13 mouse cellular contexts compared by ENCODE assay signal in genomic region chr7:111785478-111785877, GRCm38 (mm10). TPM values are rescaled to one million over a fixed set of nuclear protein-coding genes. Genes with fewer than 3 reads are reported as not detected.
A peak's percentile ranks its signal among the peaks of the same experiment; 100 is the strongest.
DNase-seq lines count a peak whose midpoint lies in the region; ATAC-seq and TF ChIP-seq lines count a peak whose summit lies in the region.
"Had no signal": no experiment of that assay in that cellular context is flagged by ENCODE, and none has a peak within 500 bp of the region (broad histone marks: within the 10 kb centered on the region; RNA-seq: fewer than 3 reads in every experiment).

No protein-coding gene starts in this region.

- 84% methylated on average over 8 of the region's 8 CpGs for WGBS in forebrain, embryonic 13.5 days
- 91% methylated on average over 8 of the region's 8 CpGs for WGBS in forebrain, embryonic 11.5 days

- DNase-seq in forebrain, embryonic 11.5 days (ENCODE audit: low spot score): no peak
- peak; percentile 73 for DNase-seq in brain, embryonic 14.5 days (ENCODE audit: low read depth)
- DNase-seq in layer of hippocampus, adult 8-10 months (ENCODE audit: low spot score in 2 of 2): peak; percentile 87 to 90
- DNase-seq in left cerebral cortex, postnatal 25 days (ENCODE audit: low spot score in 2 of 2): peak; percentile 65 to 86
- no peak for DNase-seq in urinary bladder, postnatal 25 days (ENCODE audit: low spot score)
- no peak for DNase-seq in spleen, adult 12 weeks (ENCODE audit: low spot score)
- DNase-seq: cerebellum, postnatal 25 days had no signal

- no peaks in the 10 kb centered on the region for H3K4me1 ChIP-seq in forebrain, embryonic 13.5 days
- H3K4me1 ChIP-seq in forebrain, embryonic 11.5 days (replicated peaks; ENCODE audit: control insufficient read depth, insufficient read depth, low read length): no peaks in the 10 kb centered on the region
- H3K4me1 ChIP-seq: embryonic facial prominence, embryonic 12.5 days had no signal

- H3K27me3 ChIP-seq in forebrain, embryonic 13.5 days: peaks cover 12% of the 10 kb centered on the region
- peaks cover 2% of the 10 kb centered on the region; the same call in 1 of the 2 replicates for H3K27me3 ChIP-seq in forebrain, embryonic 11.5 days (ENCODE audit: control insufficient read depth, insufficient read depth, low read length)

- no peaks in the 10 kb centered on the region for H3K36me3 ChIP-seq in forebrain, embryonic 13.5 days (ENCODE audit: poor library complexity, severe bottlenecking)
- H3K36me3 ChIP-seq in forebrain, embryonic 11.5 days (ENCODE audit: control insufficient read depth, insufficient read depth, low read length): no peaks in the 10 kb centered on the region
- H3K36me3 ChIP-seq: embryonic facial prominence, embryonic 12.5 days; kidney, embryonic 15.5 days had no signal

- H3K4me2 ChIP-seq in forebrain, embryonic 13.5 days: no peak overlapping the region
- no peak overlapping the region for H3K4me2 ChIP-seq in forebrain, embryonic 11.5 days (ENCODE audit: low read depth, low read length, severe bottlenecking)
- H3K4me2 ChIP-seq: embryonic facial prominence, embryonic 12.5 days; hindbrain, embryonic 14.5 days; kidney, embryonic 15.5 days had no signal

- no peak overlapping the region for H3K27ac ChIP-seq in forebrain, embryonic 13.5 days
- no peak overlapping the region for H3K27ac ChIP-seq in forebrain, embryonic 11.5 days (ENCODE audit: low read depth, low read length)
- H3K27ac ChIP-seq: embryonic facial prominence, embryonic 12.5 days; hindbrain, embryonic 14.5 days; kidney, embryonic 15.5 days had no signal

- ATAC-seq in forebrain, embryonic 13.5 days: peak; percentile 45; the same call in 1 of the 2 replicates
- ATAC-seq in forebrain, embryonic 11.5 days (replicated peaks; ENCODE audit: low FRiP score): no peak
- ATAC-seq in granulocyte monocyte progenitor cell, adult 5-6 weeks (replicated peaks; ENCODE audit: poor library complexity, severe bottlenecking): no peak

- no peak overlapping the region for H3K4me3 ChIP-seq in forebrain, embryonic 13.5 days
- H3K4me3 ChIP-seq in forebrain, embryonic 11.5 days (ENCODE audit: low read depth, low read length): no peak overlapping the region
- H3K4me3 ChIP-seq: embryonic facial prominence, embryonic 12.5 days; kidney, embryonic 15.5 days had no signal

- no peak for TF ChIP-seq CTCF in brain, embryonic 14.5 days (IDR thresholded peaks at IDR 0.05; ENCODE audit: borderline replicate concordance, extremely low read depth, insufficient read depth, insufficient read length)

- no peak for TF ChIP-seq POLR2A in brain, embryonic 14.5 days (IDR thresholded peaks at IDR 0.05; ENCODE audit: borderline replicate concordance, extremely low read depth, insufficient read depth, insufficient read length, poor library complexity, severe bottlenecking)

- intact Hi-C loops in left cerebral cortex, postnatal 25 days (cut with DNase I): loop anchor here (10.0 kb wide), 1 partner anchor 541 kb away; no protein-coding TSS in a partner anchor

- H3K9me3 ChIP-seq in forebrain, embryonic 13.5 days (replicated peaks): no peaks in the 10 kb centered on the region
- H3K9me3 ChIP-seq in forebrain, embryonic 11.5 days (ENCODE audit: control insufficient read depth, low read length): no peaks in the 10 kb centered on the region
- H3K9me3 ChIP-seq: embryonic facial prominence, embryonic 12.5 days; kidney, embryonic 15.5 days had no signal

- no peak overlapping the region for H3K9ac ChIP-seq in forebrain, embryonic 13.5 days
- H3K9ac ChIP-seq in forebrain, embryonic 11.5 days (ENCODE audit: low read length): no peak overlapping the region
- H3K9ac ChIP-seq: embryonic facial prominence, embryonic 12.5 days; hindbrain, embryonic 14.5 days; kidney, embryonic 15.5 days had no signal

RNA-seq across cellular contexts. Expression of gene Galnt18, which starts 5.7 kb away (rescaled TPM):
- polyA plus RNA-seq in forebrain, embryonic 13.5 days (2015; fragmentation: Nextera tagmentation; extraction: Ambion mirVana): 4.6 and 6.2 TPM in 2 replicates
- 4.5 and 4.9 TPM in 2 replicates for polyA plus RNA-seq in forebrain, embryonic 11.5 days (2014; fragmentation: Nextera tagmentation; extraction: Ambion mirVana)
- polyA plus RNA-seq in brain, embryonic 14.5 days (2012; rRNA removed): 11.2 and 13.4 TPM in 2 replicates
- 10 to 100 TPM; 47.4 to 55.6 (median 53.4) TPM for total RNA-seq in layer of hippocampus, adult 8-10 months (2022)
- 10 to 100 TPM; 46.1 to 47.9 TPM for total RNA-seq in left cerebral cortex, postnatal 25 days (2021)
- total RNA-seq in granulocyte monocyte progenitor cell, adult 5-6 weeks (2014; fragmentation: Nextera tagmentation): not detected in 2 replicates
- 0.09 TPM in 1 of 2 replicates, not detected in the other for total RNA-seq in granulocyte monocyte progenitor cell, adult 5-6 weeks (2017)
- total RNA-seq: monocyte, adult 5-6 weeks had no signal

Comparison
In these comparisons a context has a peak if more than half of its experiments do, and no peak if none do; other contexts are left out.
1. DNase-seq: peak in brain, embryonic 14.5 days (single experiment), layer of hippocampus, adult 8-10 months (2 of 2) and left cerebral cortex, postnatal 25 days (2 of 2); none in forebrain, embryonic 11.5 days (single experiment), urinary bladder, postnatal 25 days (single experiment) and spleen, adult 12 weeks (single experiment).
2. RNA of gene Galnt18, which starts 5.7 kb away (total RNA-seq): 47.4 to 55.6 TPM in layer of hippocampus, adult 8-10 months and 46.1 to 47.9 TPM in left cerebral cortex, postnatal 25 days; 0.09 TPM in granulocyte monocyte progenitor cell, adult 5-6 weeks; every median in the first group is over 10 times any median in the second.